Mouse (Mus musculus) megakaryocyte progenitor cell, adult 5-6 weeks (primary cell): ENCODE measurements around the gene Ncl. TPM values are rescaled to one million over a fixed set of nuclear protein-coding genes. Genes with fewer than 3 reads are reported as not detected.

Source experiments
- ATAC-seq: replicated peaks from 2 replicates; pipeline ENCODE4 v1.8.0; 2016; ENCODE audit warnings: mild to moderate bottlenecking, moderate TSS enrichment, inconsistent platforms; ENCODE audit not compliant: poor library complexity
- total RNA-seq, 2 experiments: library from RNA; stranded (forward) in 1 of 2; stranded (reverse) in 1 of 2; fragments of 157-497, 149-512 nt in 1 of 2; fragments of 200-1000 nt in 1 of 2; gene quantifications; 2 replicates each; pipeline versions ENCODE4 v1.2.3 to v1.2.4; 2015 to 2017

Gene Ncl
- total RNA-seq, 2 experiments from 2014 or later = 665 to 799 TPM

- peak; percentile 52 for ATAC-seq
Measured at GRCm38 (mm10) chr1:86320822-86321413, 38.3 kb downstream of the Ncl start.

- no peak for ATAC-seq
Measured at GRCm38 (mm10) chr1:86313772-86314125, 45.5 kb downstream of the Ncl start.

- no peak for ATAC-seq
Measured at GRCm38 (mm10) chr1:86313096-86313771, 46.0 kb downstream of the Ncl start.

GRCm38 (mm10) chr1:86312269-86312668 lies 46.9 kb downstream of the Ncl start:
- peak; percentile 95 for ATAC-seq

- no peak for ATAC-seq
Measured at GRCm38 (mm10) chr1:86311467-86312005, 47.7 kb downstream of the Ncl start.

- ATAC-seq = no peak
Measured at GRCm38 (mm10) chr1:86310536-86311310, 48.5 kb downstream of the Ncl start.

- ATAC-seq = no peak
Measured at GRCm38 (mm10) chr1:86309270-86309833, 49.8 kb downstream of the Ncl start.

- ATAC-seq = no peak
Measured at GRCm38 (mm10) chr1:86307871-86308641, 51.1 kb downstream of the Ncl start.

- peak; percentile 51 for ATAC-seq
Measured at GRCm38 (mm10) chr1:86307177-86307762, 51.9 kb downstream of the Ncl start.

- ATAC-seq = no peak
Measured at GRCm38 (mm10) chr1:86306686-86307085, 52.5 kb downstream of the Ncl start.

GRCm38 (mm10) chr1:86303873-86304250 lies 55.3 kb downstream of the Ncl start:
- no peak for ATAC-seq

GRCm38 (mm10) chr1:86303063-86303872 lies 55.9 kb downstream of the Ncl start:
- peak; percentile 67 for ATAC-seq

- no peak for ATAC-seq
Measured at GRCm38 (mm10) chr1:86302532-86302931, 56.7 kb downstream of the Ncl start, which contains the start of gene B3gnt7. Gene B3gnt7, plus strand, starts transcription at chr1:86302832.

GRCm38 (mm10) chr1:86301221-86302091 lies 57.7 kb downstream of the Ncl start:
- ATAC-seq = peak; percentile 50

- ATAC-seq = no peak
Measured at GRCm38 (mm10) chr1:86300731-86301130, 58.5 kb downstream of the Ncl start.

GRCm38 (mm10) chr1:86300093-86300492 lies 59.1 kb downstream of the Ncl start:
- ATAC-seq = no peak
